ENCODE assay signal across 9 mouse cellular contexts in the genomic region with DNA sequence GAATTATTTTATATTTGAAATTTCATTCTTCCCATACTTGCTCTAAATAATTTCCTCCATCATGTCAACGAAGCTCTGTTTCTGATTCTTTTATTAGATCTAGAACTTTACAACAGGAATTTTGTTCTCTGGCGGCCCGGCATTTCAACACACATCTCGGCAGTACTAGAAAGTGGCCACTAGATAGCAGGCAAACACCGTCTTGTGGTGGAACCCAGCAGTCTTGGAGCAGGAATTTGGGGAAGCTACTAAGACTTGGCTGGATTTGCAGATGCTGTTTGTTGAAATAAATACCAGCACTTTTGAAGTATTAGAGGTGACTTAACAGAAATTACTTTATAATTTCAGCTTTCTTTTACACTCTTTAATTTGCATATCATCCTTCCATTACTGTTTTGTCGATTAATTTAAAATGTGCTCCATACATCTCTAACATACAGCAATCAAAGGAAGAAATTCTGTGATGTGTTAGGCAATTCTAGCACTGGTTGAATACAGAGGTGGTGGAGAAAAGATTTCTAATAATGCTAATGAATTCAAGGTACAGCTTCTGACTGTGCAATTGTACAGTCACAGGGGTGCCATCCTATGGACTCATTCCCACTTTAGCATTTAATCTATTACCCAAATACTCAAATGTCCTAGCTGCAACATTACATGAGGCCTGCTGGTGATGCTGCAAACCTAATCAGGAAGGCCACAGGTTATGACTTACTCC.
DNase-seq lines count a peak whose midpoint lies in the region; ATAC-seq lines count a peak whose summit lies in the region.
"Had no signal": no experiment of that assay in that cellular context is flagged by ENCODE, and none has a peak within 500 bp of the region (broad histone marks: within the 10 kb centered on the region; RNA-seq: fewer than 3 reads in every experiment).

No protein-coding gene starts in this region.

- ATAC-seq in neural tube, embryonic 11.5 days (ENCODE audit: insufficient read depth, low FRiP score, low TSS enrichment), result peak; percentile 67
- peak; percentile 98 for ATAC-seq in frontal cortex, adult (ENCODE audit: low TSS enrichment)

- no peak overlapping the region for H3K4me2 ChIP-seq in neural tube, embryonic 11.5 days (ENCODE audit: low read depth)
- H3K4me2 ChIP-seq: limb, embryonic 12.5 days had no signal

- H3K36me3 ChIP-seq in neural tube, embryonic 11.5 days (ENCODE audit: control insufficient read depth, insufficient read depth, low read length), result no peaks in the 10 kb centered on the region

- H3K9ac ChIP-seq in neural tube, embryonic 11.5 days (ENCODE audit: low read length), result no peak overlapping the region
- H3K9ac ChIP-seq: limb, embryonic 12.5 days had no signal

- no peaks in the 10 kb centered on the region for H3K4me1 ChIP-seq in neural tube, embryonic 11.5 days (ENCODE audit: control insufficient read depth, insufficient read depth, low read length)

- no peak overlapping the region for H3K4me3 ChIP-seq in neural tube, embryonic 11.5 days (ENCODE audit: low read depth, low read length)
- H3K4me3 ChIP-seq: limb, embryonic 12.5 days had no signal

- no peaks in the 10 kb centered on the region for H3K9me3 ChIP-seq in neural tube, embryonic 11.5 days (ENCODE audit: control insufficient read depth, low read length)

- H3K27ac ChIP-seq in neural tube, embryonic 11.5 days (ENCODE audit: low read depth, low read length), result no peak overlapping the region
- H3K27ac ChIP-seq: limb, embryonic 12.5 days had no signal

- no peaks in the 10 kb centered on the region for H3K27me3 ChIP-seq in neural tube, embryonic 11.5 days (ENCODE audit: control insufficient read depth, insufficient read depth, low read length)
- H3K27me3 ChIP-seq: limb, embryonic 12.5 days had no signal

- 32% methylated on average over 6 of the region's 6 CpGs for WGBS in neural tube, embryonic 11.5 days

- DNase-seq in neural tube, embryonic 11.5 days (ENCODE audit: low spot score), result peak; percentile 63
- DNase-seq in neural tube, embryonic 10.5 days (ENCODE audit: extremely low spot score, low spot score), result no peak
- peak; percentile 34 for DNase-seq in cerebellum, adult 8-10 months
- peak; percentile 44 to 61 for DNase-seq in kidney, postnatal 4 days
- DNase-seq in lung, postnatal 14 days, result peak; percentile 37
- DNase-seq in right cerebral cortex, postnatal 25 days, result peak; percentile 56
- DNase-seq in spleen, adult 18-20 months, result no peak

Comparison
In these comparisons a context has a peak if more than half of its experiments do, and no peak if none do; other contexts are left out.
1. DNase-seq: peak in neural tube, embryonic 11.5 days (single experiment), cerebellum, adult 8-10 months (single experiment), kidney, postnatal 4 days (2 of 2), lung, postnatal 14 days (single experiment) and right cerebral cortex, postnatal 25 days (single experiment); none in neural tube, embryonic 10.5 days (single experiment) and spleen, adult 18-20 months (0 of 2).